Mouse (Mus musculus) forebrain, embryonic 11.5 days (tissue): ENCODE data around the gene Rdh7. TPM values are rescaled to one million over a fixed set of nuclear protein-coding genes. Genes with fewer than 3 reads are reported as not detected.

Experiments used
- ATAC-seq: fragments of 200-750 bp; cut with Nextera tagmentation; replicated peaks from 2 replicates; pipeline ENCODE4 v1.8.0; 2017; ENCODE audit warnings: moderate TSS enrichment; ENCODE audit not compliant: low FRiP score
- DNase-seq: peaks from one replicate; pipeline ENCODE4 v3.0.0-alpha.2; 2017; ENCODE audit warnings: low spot score
- H3K27ac ChIP-seq: fragments of 300-500 bp; sonication (generic); 2 replicates; pipeline ENCODE4 v1.5.1; 2014; ENCODE audit warnings: low read depth, low read length
- H3K27me3 ChIP-seq: fragments of 300-500 bp; sonication (generic); 2 replicates; pipeline ENCODE4 v1.6.1; 2014; ENCODE audit warnings: mild to moderate bottlenecking, low read length, mixed read lengths; ENCODE audit not compliant: control insufficient read depth, insufficient read depth
- H3K36me3 ChIP-seq: fragments of 300-500 bp; sonication (generic); 2 replicates; pipeline ENCODE4 v1.6.1; 2014; ENCODE audit warnings: mild to moderate bottlenecking, low read length, moderate library complexity, mixed read lengths; ENCODE audit not compliant: control insufficient read depth, insufficient read depth
- H3K4me1 ChIP-seq: fragments of 300-500 bp; sonication (generic); replicated peaks from 2 replicates; pipeline ENCODE4 v1.6.1; 2014; ENCODE audit warnings: low read length, mixed read lengths; ENCODE audit not compliant: control insufficient read depth, insufficient read depth
- H3K4me2 ChIP-seq: fragments of 300-500 bp; sonication (generic); 2 replicates; pipeline ENCODE4 v1.6.1; 2014; ENCODE audit warnings: low read depth, mild to moderate bottlenecking, low read length, moderate library complexity, mixed read lengths; ENCODE audit not compliant: severe bottlenecking
- H3K4me3 ChIP-seq: fragments of 300-500 bp; sonication (generic); 2 replicates; pipeline ENCODE4 v1.5.1; 2014; ENCODE audit warnings: low read depth, low read length
- H3K9ac ChIP-seq: fragments of 300-500 bp; sonication (generic); 2 replicates; pipeline ENCODE4 v1.6.1; 2014; ENCODE audit warnings: low read length
- H3K9me3 ChIP-seq: fragments of 300-500 bp; sonication (generic); 2 replicates; pipeline ENCODE4 v1.6.1; 2016; ENCODE audit warnings: low read length, mixed read lengths; ENCODE audit not compliant: control insufficient read depth
- WGBS: fragments of 180-500 bp; shearing (Covaris S2); extraction: QIAGEN DNeasy Blood & Tissue Kit; methylation state at CpG from one replicate; pipeline ENCODE4 v1.1.7; 2014; 5-methylcytosine and 5-hydroxymethylcytosine counted together
- polyA plus RNA-seq: library from polyadenylated mRNA; unstranded; fragments of >200 nt; fragmentation: Nextera tagmentation; extraction: Ambion mirVana; gene quantifications from 2 replicates; pipeline ENCODE4 v1.2.1, GENCODE M21; 2014

The Rdh7 gene
- polyA plus RNA-seq, 1 experiment from 2014 or later, result not detected

- ATAC-seq, result no peak
- Histone ChIP-seq H3K4me2 (no peak overlapping the region), H3K9me3 (no peaks in the 10 kb centered on the region), H3K9ac (no peak overlapping the region), H3K4me3 (no peak overlapping the region), H3K36me3 (no peaks in the 10 kb centered on the region), H3K27me3 (no peaks in the 10 kb centered on the region), H3K27ac (no peak overlapping the region), H3K4me1 (no peaks in the 10 kb centered on the region)
- WGBS, result 92% methylated on average over 3 of the region's 3 CpGs
- no peak for DNase-seq
Observed at GRCm38 (mm10) chr10:127879155-127879688, 9.4 kb downstream of the Rdh7 start.

GRCm38 (mm10) chr10:127878262-127879057 is 10.2 kb downstream of the Rdh7 start:
- Histone ChIP-seq H3K4me1 (no peaks in the 10 kb centered on the region), H3K36me3 (no peaks in the 10 kb centered on the region), H3K9me3 (no peaks in the 10 kb centered on the region), H3K27ac (no peak overlapping the region), H3K4me3 (no peak overlapping the region), H3K4me2 (no peak overlapping the region), H3K27me3 (no peaks in the 10 kb centered on the region), H3K9ac (no peak overlapping the region)
- DNase-seq, result no peak
- no peak for ATAC-seq
- 74% methylated on average over 3 of the region's 3 CpGs for WGBS

DNA sequence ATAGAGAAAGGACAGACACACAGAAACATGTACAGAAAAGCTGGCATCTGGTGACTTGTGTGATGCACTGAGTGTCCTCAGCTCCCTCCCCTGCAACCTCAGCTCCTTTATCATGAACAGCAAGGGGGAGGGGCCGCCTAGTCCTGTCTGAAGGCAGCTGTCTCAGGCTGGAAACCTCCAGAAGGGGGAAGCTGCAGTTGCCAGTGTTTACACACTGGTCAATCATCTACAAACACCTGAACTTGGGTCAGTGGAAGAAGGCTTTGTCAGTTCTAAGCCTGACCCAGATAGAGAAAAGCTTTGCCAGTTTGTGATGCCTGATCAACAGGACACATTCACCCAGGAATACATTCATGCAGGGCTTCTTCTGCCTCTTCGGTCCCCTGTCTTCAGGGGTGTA is 10.9 kb downstream of the Rdh7 start:
- no peak overlapping the region for H3K4me2 ChIP-seq
- H3K36me3 ChIP-seq, result no peaks in the 10 kb centered on the region
- H3K27ac ChIP-seq, result no peak overlapping the region
- no peak overlapping the region for H3K4me3 ChIP-seq
- no peaks in the 10 kb centered on the region for H3K4me1 ChIP-seq
- ATAC-seq (no peak), DNase-seq (no peak)
- no peak overlapping the region for H3K9ac ChIP-seq
- WGBS, result 69% methylated on average over 2 of the region's 2 CpGs
- no peaks in the 10 kb centered on the region for H3K9me3 ChIP-seq
- no peaks in the 10 kb centered on the region for H3K27me3 ChIP-seq

GRCm38 (mm10) chr10:127872484-127872883 is 16.1 kb downstream of the Rdh7 start:
- no peak for ATAC-seq
- no peaks in the 10 kb centered on the region for H3K9me3 ChIP-seq
- DNase-seq, result no peak

GRCm38 (mm10) chr10:127866232-127866631 is 22.4 kb downstream of the Rdh7 start, which contains the start of gene Rdh16f2:
Rdh16f2 (plus strand) TSS chr10:127866474.
- 84% methylated on average over 3 of the region's 3 CpGs for WGBS
- Histone ChIP-seq H3K9ac (no peak within 1 kb of the TSS), H3K27me3 (no peaks in the 10 kb centered on the region), H3K36me3 (no peaks in the 10 kb centered on the region), H3K27ac (no peak within 1 kb of the TSS), H3K4me3 (no peak within 1 kb of the TSS), H3K4me1 (no peaks in the 10 kb centered on the region), H3K4me2 (no peak within 1 kb of the TSS), H3K9me3 (no peaks in the 10 kb centered on the region)
- ATAC-seq, result no peak
- DNase-seq, result no peak

More at GRCm38 (mm10) chr10:127872484-127872883, 16.1 kb downstream of the Rdh7 start:
- Histone ChIP-seq H3K9ac (no peak overlapping the region), H3K36me3 (no peaks in the 10 kb centered on the region), H3K4me2 (no peak overlapping the region), H3K27me3 (no peaks in the 10 kb centered on the region), H3K4me1 (no peaks in the 10 kb centered on the region), H3K4me3 (no peak overlapping the region), H3K27ac (no peak overlapping the region)
- 75% methylated on average over 4 of the region's 4 CpGs for WGBS

DNA sequence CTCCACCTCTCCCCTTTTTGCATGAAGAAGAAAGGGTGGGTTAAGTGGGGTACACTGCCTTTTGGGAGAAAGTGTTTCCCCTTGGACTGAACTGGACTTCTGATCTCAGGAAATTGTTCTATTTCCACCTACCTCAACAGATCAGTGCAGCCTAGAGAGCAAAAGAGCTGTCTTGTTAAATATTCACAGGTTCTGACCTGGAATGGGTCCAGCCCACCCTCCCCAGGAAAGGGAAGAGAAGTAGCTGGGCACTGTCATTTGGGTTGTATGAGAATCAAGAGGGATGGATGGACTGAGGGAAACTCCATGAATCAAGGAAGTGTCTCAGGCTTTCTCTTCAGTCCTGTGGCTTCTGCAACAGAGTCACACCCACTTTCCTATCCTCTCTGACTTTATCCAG is 23.7 kb downstream of the Rdh7 start:
- Histone ChIP-seq H3K9ac (no peak overlapping the region), H3K27ac (no peak overlapping the region), H3K9me3 (no peaks in the 10 kb centered on the region), H3K4me2 (no peak overlapping the region), H3K4me1 (no peaks in the 10 kb centered on the region), H3K4me3 (no peak overlapping the region), H3K27me3 (no peaks in the 10 kb centered on the region), H3K36me3 (no peaks in the 10 kb centered on the region)
- DNase-seq (no peak), ATAC-seq (no peak)

GRCm38 (mm10) chr10:127856376-127856775 is 32.2 kb downstream of the Rdh7 start:
- H3K4me3 ChIP-seq, result no peak overlapping the region
- H3K4me1 ChIP-seq, result no peaks in the 10 kb centered on the region
- no peaks in the 10 kb centered on the region for H3K9me3 ChIP-seq
- no peak overlapping the region for H3K27ac ChIP-seq
- no peak overlapping the region for H3K4me2 ChIP-seq
- no peaks in the 10 kb centered on the region for H3K36me3 ChIP-seq
- no peaks in the 10 kb centered on the region for H3K27me3 ChIP-seq
- ATAC-seq (no peak), DNase-seq (no peak)
- H3K9ac ChIP-seq, result no peak overlapping the region

DNA sequence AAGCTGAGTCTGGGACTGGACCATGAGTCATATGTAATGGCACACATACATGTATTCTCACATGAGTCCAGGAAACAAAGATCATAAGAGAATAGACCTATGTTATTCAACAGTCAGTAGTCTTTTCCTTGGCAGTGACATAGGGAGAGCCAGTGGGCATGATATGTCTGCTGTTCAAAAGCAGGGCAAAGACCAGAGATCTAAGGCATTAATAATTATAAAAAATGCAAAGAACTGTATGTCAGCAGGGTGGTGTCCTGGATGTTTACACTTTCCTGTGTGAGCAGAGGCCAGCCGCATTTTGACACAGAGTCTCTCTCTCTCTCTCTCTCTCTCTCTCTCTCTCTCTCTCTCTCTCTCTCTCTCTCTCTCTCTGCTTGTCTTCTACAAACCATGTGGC is 39.0 kb downstream of the Rdh7 start, which contains the start of gene Rdh19:
Rdh19 (plus strand) TSS at position 301 of the 400 bp plus-strand sequence.
- ATAC-seq, result no peak
- no peak within 1 kb of the TSS for H3K9ac ChIP-seq
- no peaks in the 10 kb centered on the region for H3K36me3 ChIP-seq
- DNase-seq, result no peak
- no peaks in the 10 kb centered on the region for H3K9me3 ChIP-seq
- no peak within 1 kb of the TSS for H3K4me3 ChIP-seq
- WGBS, result 92% methylated on average over 1 of the region's 1 CpGs
- no peaks in the 10 kb centered on the region for H3K27me3 ChIP-seq
- no peaks in the 10 kb centered on the region for H3K4me1 ChIP-seq
- H3K27ac ChIP-seq, result no peak within 1 kb of the TSS
- H3K4me2 ChIP-seq, result no peak within 1 kb of the TSS

DNA sequence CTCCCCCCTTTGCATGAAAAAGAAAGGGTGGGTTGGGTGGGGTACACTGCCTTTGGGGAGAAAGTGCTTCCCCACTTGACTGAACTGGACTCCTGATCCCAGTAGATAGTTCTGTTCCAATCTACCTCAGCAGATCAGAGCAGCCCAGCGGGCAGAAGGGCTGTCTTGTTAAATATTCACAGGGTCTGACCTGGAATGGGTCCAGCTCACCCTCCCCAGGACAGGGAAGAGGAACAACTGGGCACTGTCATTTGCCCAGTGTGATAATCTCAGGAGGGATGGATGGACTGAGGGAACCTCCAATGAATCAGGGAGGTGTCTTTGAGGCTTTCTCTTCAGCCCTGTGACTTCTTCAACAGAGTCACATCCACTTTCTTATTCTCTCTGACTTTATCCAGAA is 40.5 kb downstream of the Rdh7 start:
- Histone ChIP-seq H3K4me2 (no peak overlapping the region), H3K4me1 (no peaks in the 10 kb centered on the region), H3K4me3 (no peak overlapping the region), H3K27me3 (no peaks in the 10 kb centered on the region), H3K9ac (no peak overlapping the region), H3K27ac (no peak overlapping the region), H3K9me3 (no peaks in the 10 kb centered on the region), H3K36me3 (no peaks in the 10 kb centered on the region)
- no peak for DNase-seq
- 81% methylated on average over 1 of the region's 1 CpGs for WGBS
- no peak for ATAC-seq
